Mouse (Mus musculus) kidney, postnatal 4 days (tissue): ENCODE measurements at regions not wholly inside any gene's neighbourhood (a gene's known extent, or its start where the extent isn't known, plus 50 kb on each side); places are given as distances from the start of the nearest gene placed in this dataset.
A peak's percentile ranks its signal among the peaks of the same experiment; 100 is the strongest.

Experiments used
- DNase-seq, 2 experiments: peaks; one replicate each; pipeline ENCODE4 v3.0.0; 2021; ENCODE audit warnings: mixed read lengths in 2 of 2

DNA sequence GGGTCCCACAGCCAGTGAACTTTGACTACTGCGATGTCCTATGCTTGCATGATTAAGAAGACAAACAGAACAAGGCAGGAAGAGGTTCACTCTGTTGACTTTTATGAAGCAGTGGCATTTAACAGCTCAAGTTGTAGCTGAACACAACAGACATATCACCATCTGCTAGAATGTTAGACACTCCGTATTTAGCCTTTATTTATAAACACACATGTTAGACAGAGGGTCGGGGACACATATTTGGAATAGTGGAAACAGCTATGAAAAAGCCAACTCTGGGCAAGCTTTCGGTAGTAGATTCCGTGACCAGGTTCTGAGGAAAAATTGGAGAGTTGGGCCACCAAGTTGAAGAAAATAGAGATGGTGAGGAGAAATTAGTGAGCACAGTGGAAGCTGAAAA is 775.6 kb upstream of the Fam98a start:
- no peak for DNase-seq

DNA sequence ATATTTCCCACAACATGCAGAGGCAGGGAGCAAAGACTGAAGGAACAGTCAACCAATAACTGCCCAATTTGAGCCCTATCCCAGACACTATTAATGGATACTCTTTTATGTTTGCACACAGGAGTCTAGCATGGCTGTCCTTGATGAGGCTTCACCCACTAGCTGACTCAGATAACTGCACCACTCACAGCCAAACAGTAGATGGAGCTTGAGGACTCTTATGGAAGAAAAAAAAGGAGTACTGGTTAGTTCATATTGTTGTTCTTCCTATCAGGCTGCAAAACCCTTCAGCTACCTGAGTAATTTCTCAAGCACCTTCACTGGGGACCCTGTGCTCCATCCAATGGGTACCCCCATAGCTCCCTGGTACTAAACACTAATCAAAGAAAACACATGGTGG is 742.9 kb upstream of the Fam98a start:
- DNase-seq = peak; percentile 4 to 6
